Mouse (Mus musculus): Measurements from ENCODE around the gene Wdr82. TPM values are rescaled to one million over a fixed set of nuclear protein-coding genes. Genes with fewer than 3 reads are reported as not detected.

Wdr82 gene
- polyA plus RNA-seq, 1 experiment, result 33.1 TPM

DNA sequence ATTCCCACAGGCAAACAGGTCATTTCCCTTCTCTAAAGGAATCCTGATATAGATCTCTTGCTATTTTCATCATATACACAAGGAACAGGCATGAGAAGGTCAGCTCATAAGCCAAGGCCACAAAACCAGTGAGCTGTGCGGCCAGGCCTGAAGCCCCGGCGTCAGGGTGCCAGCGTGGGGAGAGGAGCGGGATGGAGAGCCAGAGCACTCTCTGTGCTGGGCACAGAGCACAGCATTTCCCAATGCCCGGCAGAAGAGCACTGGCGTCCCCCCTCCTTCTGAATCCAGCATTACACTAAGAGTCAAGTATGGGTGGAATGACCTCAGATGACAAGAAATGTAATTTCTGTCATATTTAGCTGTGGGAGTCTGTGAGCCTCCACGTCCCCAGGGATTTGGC lies 66.7 kb downstream of the Wdr82 start:
- no peaks in the 10 kb centered on the region for H3K4me1 ChIP-seq (ENCODE audit: control insufficient read depth, insufficient read depth, insufficient read length, low read length)
- no peaks in the 10 kb centered on the region for H3K27me3 ChIP-seq (ENCODE audit: control insufficient read depth, insufficient read depth, low read length)
- H3K36me3 ChIP-seq (ENCODE audit: control insufficient read depth, insufficient read depth, low read length), result peaks cover 91% of the 10 kb centered on the region
- TF ChIP-seq CTCF (IDR thresholded peaks at IDR 0.05; ENCODE audit: extremely low read depth, insufficient read length, insufficient replicate concordance, low read depth, low read length) (no peak), POLR2A (IDR thresholded peaks at IDR 0.05; ENCODE audit: low read depth, low read length) (no peak)
- no peak overlapping the region for H3K27ac ChIP-seq (ENCODE audit: insufficient read depth, low read depth, low read length)
- H3K4me3 ChIP-seq (ENCODE audit: low read depth, low read length), result no peak overlapping the region
- 90% methylated on average over 8 of the region's 8 CpGs for WGBS

DNA sequence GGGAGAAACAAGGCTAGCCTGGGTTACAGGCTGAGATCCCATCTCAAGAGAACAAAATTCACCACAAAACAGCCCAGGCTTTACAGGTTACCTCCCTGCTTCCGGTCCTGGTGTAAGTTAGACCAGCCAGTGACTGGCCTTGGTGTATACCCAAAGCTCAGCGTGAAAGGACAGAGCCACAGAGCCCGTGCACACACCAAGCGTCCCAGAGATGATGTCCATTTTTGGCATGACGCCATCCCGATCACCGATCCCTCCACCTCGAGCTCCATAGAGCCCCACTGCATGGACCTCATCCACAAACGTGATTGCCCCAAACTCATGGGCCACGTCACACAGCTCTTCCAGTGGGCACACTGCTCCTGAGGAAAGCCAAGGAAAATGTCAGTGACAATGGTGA lies 67.2 kb downstream of the Wdr82 start:
- H3K4me3 ChIP-seq (ENCODE audit: low read depth, low read length), result no peak overlapping the region
- no peak for TF ChIP-seq POLR2A (IDR thresholded peaks at IDR 0.05; ENCODE audit: low read depth, low read length)
- TF ChIP-seq CTCF (IDR thresholded peaks at IDR 0.05; ENCODE audit: extremely low read depth, insufficient read length, insufficient replicate concordance, low read depth, low read length), result no peak
- H3K27me3 ChIP-seq (ENCODE audit: control insufficient read depth, insufficient read depth, low read length), result no peaks in the 10 kb centered on the region
- H3K36me3 ChIP-seq (ENCODE audit: control insufficient read depth, insufficient read depth, low read length), result peaks cover 92% of the 10 kb centered on the region
- WGBS, result 92% methylated on average over 10 of the region's 10 CpGs
- no peak overlapping the region for H3K27ac ChIP-seq (ENCODE audit: insufficient read depth, low read depth, low read length)
- no peaks in the 10 kb centered on the region for H3K4me1 ChIP-seq (ENCODE audit: control insufficient read depth, insufficient read depth, insufficient read length, low read length)

Other genes with a start within 250 kb of the Wdr82 start
- gene Col6a5, start 210.3 kb upstream of the Wdr82 start, polyA plus RNA-seq (2012; rRNA removed), result 0.56 and 1.0 TPM in 2 replicates
- 8.5 and 25.0 TPM in 2 replicates for gene Col6a4, start 74.1 kb upstream of the Wdr82 start, polyA plus RNA-seq (2012; rRNA removed)
- gene Glyctk, start 12.8 kb upstream of the Wdr82 start, polyA plus RNA-seq (2012; rRNA removed), result 11.7 and 20.9 TPM in 2 replicates
- gene Ppm1m, start 28.8 kb downstream of the Wdr82 start, polyA plus RNA-seq (2012; rRNA removed), result 10.7 and 14.9 TPM in 2 replicates
- gene Twf2, start 32.2 kb downstream of the Wdr82 start, polyA plus RNA-seq (2012; rRNA removed), result 13.7 and 21.2 TPM in 2 replicates
- 3.3 and 3.8 TPM in 2 replicates for gene Tlr9, start 51.7 kb downstream of the Wdr82 start, polyA plus RNA-seq (2012; rRNA removed)
- gene Alas1, start 77.7 kb downstream of the Wdr82 start, polyA plus RNA-seq (2012; rRNA removed), result 117 and 156 TPM in 2 replicates
- gene Poc1a, start 110.1 kb downstream of the Wdr82 start, polyA plus RNA-seq (2012; rRNA removed), result 6.5 and 14.9 TPM in 2 replicates
- 15.9 and 20.0 TPM in 2 replicates for gene Dusp7, start 197.7 kb downstream of the Wdr82 start, polyA plus RNA-seq (2012; rRNA removed)

Data from small intestine, adult 2 months (tissue).